Mouse (Mus musculus): ENCODE results near the gene Hist1h2bg. TPM values are rescaled to one million over a fixed set of nuclear protein-coding genes. Genes with fewer than 3 reads are reported as not detected.
"Not testable (repeated sequence)": the region's sequence is repeated elsewhere in the genome, so short reads cannot be mapped to it uniquely, and the experiment has no call there.

Gene Hist1h2bg
- total RNA-seq, 2 experiments from 2014 or later, result 245 to 257 TPM

DNA sequence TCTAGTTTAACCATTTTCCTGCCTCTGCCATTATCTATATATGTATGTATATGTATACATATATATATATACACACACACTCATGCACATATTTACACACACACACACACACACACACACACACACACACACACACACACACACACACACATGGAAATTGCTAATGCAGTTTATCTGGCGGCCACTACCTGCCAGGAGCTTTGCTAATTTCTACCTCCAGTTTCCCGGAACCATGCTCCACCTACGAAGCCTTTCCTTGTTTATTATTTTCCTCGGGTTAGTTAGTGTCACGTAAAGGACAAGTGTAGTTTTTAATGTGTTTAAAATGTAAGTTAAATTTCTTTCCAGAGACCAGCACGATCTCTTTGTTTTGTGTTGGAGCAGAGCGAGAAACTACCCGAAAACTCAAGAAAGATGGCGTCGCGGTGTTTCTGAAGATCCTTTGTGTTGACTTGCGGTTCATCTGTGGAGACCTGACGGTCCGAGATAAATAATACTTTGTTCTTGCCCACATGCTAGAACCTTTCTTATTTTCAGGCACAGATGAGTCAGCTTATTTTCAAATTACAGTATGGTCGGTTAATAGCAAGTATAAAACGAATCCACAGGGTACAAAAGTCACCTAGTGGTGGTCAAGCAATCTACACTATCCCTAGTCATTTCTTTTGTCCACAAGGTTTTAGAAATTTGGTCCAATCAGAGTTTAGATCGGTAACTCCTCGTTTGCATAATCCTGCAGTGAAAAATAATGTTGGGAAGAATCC lies 8.3 kb upstream of the Hist1h2bg start:
- DNase-seq, result no peak

DNA sequence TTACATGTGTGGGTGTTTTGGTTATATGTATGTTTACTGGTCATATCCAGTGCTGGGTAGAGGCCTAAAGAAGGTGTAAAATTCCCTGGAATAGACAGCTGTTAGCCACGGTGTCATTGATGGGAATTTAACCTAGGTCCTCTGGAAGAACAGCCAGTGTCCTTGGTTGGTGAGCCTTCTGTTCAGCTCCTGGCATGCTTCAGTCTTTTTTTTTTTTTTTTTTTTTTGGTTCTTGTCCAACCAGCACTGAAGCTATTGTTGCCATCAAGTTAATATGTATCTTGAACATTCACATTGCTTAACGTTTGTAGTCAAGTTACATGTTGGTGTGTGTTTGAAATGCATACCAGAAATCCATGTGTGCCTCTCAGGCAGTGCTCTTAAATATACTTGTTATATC lies 6.7 kb upstream of the Hist1h2bg start:
- DNase-seq, result no peak

- not testable (repeated sequence) for DNase-seq
Observed at GRCm38 (mm10) chr13:23570261-23571021, 755 bp upstream of the Hist1h2bg start.

- DNase-seq, result not testable (repeated sequence)
Observed at GRCm38 (mm10) chr13:23571504-23572217, 465 bp downstream of the Hist1h2bg start.

- no peak for DNase-seq
Observed at GRCm38 (mm10) chr13:23572218-23573033, 1.2 kb downstream of the Hist1h2bg start.

DNA sequence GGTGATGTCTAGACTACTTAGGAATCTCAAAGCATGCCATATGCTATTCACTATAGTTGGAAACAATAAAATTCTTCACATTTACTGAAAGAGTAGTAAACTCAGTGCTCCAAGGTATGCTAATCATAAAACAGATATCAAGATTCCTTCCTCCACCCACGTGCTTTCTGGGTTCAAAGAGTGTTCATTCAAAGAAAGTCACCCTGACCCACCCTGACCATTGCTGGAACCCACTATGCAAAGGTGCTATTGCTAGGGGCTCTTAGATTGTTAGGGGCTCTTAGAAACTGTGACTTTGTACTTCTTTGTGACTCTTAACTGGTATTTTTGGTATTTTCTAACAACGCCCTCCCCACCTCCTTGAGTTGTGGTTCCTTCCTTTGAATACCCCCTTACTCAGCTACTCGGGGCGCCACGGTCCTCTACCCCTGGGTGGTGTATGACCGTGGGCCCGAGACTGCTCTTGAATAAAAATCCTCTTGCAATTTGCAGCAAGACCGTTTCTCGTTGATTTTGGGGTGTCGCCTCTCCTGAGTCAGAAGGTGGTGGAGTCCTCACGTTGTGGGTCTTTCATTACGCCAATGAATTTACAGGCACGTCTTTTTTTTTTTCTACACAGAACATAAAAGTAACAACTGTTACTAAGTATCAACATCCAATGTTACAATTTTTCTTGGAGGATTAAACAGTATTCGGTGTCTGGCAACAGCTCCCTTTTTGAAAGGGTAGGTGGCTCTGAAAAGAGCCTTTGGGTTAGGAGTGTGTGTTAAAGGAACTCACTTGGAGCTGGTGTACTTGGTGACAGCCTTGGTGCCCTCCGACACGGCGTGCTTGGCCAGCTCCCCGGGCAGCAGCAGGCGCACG lies 2.1 kb downstream of the Hist1h2bg start:
- not testable (repeated sequence) for DNase-seq

- DNase-seq, result peak; percentile 75
Observed at GRCm38 (mm10) chr13:23573898-23574524, 2.8 kb downstream of the Hist1h2bg start, which contains the start of the genes Hist1h2bf and Hist1h2ad. TSS of gene Hist1h2bf (minus strand) at chr13:23574196. TSS of gene Hist1h2ad (plus strand) at chr13:23574381.

- not testable (repeated sequence) for DNase-seq
Observed at GRCm38 (mm10) chr13:23574546-23575170, 3.5 kb downstream of the Hist1h2bg start.

DNA sequence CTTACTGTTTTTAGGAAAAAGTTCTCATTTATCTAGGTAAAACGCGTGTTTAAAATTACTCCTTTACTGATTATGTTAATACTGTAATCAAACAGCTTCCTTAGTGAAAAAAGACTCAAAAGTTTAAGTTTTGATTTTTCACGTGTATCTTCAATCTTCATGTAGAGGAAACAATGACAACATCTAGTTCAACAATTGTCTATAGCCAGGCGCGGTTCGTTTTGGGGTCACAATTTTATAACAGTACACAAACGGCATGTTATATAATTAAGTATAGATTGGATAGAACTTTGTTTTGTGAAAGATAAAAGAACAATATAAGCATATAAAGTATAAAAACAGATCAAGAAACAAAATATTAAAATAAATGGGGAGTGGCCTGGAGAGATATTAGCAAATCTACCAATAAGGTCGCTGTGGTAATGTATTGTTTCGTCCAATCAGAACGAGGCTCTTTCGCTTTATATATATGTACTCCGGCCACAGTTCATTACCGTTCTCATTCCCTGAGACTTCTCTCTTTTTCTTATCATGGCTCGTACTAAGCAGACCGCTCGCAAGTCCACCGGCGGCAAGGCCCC lies 4.2 kb downstream of the Hist1h2bg start, which contains the start of gene Hist1h3d:
Gene Hist1h3d (plus strand): TSS at position 493 of the 581 bp plus-strand sequence.
- DNase-seq, result no peak

DNA sequence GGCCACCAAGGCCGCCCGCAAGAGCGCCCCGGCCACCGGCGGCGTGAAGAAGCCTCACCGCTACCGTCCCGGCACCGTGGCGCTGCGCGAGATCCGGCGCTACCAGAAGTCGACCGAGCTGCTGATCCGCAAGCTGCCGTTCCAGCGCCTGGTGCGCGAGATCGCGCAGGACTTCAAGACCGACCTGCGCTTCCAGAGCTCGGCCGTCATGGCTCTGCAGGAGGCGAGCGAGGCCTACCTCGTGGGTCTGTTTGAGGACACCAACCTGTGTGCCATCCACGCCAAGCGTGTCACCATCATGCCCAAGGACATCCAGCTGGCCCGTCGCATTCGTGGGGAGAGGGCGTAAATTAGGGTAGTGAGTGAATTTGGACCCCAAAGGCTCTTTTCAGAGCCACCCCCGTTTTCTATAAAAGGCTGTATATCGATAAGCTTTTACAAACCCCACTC lies 4.7 kb downstream of the Hist1h2bg start:
- DNase-seq, result not testable (repeated sequence)

- no peak for DNase-seq
Observed at GRCm38 (mm10) chr13:23576351-23576881, 5.2 kb downstream of the Hist1h2bg start.

DNA sequence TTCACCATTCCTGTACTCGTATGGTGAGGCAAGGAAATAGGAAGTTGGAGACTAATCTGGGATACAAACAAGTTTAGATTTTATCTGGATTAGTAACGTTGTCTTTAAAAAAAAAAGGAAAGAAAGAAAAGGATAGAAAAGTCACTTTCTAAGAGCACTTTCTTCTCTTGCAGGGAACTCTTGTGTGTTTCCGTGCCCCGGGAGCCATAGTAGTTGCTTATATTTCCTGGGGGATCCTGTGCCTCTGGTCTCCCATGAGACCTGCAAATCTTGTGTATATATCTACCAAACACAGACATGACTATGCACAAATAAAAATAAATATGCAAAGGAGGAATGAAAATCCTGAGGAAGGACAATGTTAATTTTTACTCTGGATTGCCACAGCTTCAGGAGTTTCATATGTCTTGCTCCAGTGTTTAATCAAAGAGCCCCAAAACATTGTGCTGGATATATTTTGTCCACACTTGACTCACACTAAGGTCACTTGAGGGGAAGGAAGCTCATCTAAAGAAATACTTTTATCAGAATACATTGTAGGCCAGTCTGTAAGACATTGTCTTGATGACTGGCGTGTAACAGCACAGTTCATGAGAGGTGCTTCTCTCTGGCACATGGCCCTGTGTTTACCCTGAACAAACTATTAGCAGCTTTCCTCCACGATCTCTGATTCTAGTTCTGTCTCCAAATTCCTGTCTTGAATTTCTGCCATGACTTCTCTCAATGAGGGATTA lies 5.9 kb downstream of the Hist1h2bg start:
- no peak for DNase-seq

GRCm38 (mm10) chr13:23577835-23578234 lies 6.6 kb downstream of the Hist1h2bg start:
- DNase-seq, result no peak

DNA sequence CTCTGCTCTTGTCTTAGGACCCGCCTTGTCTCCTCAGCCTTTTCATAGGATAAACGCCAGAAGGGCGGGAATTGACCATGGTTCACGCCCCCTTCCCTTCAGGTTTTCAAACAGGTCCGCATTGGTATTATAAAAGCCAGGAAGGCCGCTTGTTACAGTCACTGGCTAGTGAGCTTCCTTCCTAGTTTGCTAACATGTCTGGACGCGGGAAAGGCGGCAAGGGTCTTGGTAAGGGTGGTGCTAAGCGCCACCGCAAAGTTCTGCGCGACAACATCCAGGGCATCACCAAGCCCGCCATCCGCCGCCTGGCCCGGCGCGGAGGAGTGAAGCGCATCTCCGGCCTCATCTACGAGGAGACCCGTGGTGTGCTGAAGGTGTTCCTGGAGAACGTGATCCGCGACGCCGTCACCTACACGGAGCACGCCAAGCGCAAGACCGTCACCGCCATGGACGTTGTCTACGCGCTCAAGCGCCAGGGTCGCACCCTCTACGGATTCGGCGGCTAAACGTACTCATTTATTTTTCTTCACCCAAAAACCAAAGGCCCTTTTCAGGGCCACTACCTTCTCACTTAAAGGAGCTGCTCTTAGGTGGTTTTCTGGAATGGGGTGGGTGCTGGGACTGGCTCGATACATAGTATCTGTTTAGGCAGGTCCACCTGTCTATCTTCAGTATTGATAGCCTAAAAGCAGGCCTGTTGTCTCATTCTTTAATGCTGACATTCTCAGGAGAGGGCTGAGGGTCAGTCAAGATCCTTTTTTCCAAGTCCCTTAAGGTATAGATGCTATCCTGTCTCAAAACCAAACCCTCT lies 10.4 kb downstream of the Hist1h2bg start, which contains the start of gene Hist1h4d:
Gene Hist1h4d (plus strand): TSS at position 191 of the 811 bp plus-strand sequence.
- peak; percentile 81 for DNase-seq

DNA sequence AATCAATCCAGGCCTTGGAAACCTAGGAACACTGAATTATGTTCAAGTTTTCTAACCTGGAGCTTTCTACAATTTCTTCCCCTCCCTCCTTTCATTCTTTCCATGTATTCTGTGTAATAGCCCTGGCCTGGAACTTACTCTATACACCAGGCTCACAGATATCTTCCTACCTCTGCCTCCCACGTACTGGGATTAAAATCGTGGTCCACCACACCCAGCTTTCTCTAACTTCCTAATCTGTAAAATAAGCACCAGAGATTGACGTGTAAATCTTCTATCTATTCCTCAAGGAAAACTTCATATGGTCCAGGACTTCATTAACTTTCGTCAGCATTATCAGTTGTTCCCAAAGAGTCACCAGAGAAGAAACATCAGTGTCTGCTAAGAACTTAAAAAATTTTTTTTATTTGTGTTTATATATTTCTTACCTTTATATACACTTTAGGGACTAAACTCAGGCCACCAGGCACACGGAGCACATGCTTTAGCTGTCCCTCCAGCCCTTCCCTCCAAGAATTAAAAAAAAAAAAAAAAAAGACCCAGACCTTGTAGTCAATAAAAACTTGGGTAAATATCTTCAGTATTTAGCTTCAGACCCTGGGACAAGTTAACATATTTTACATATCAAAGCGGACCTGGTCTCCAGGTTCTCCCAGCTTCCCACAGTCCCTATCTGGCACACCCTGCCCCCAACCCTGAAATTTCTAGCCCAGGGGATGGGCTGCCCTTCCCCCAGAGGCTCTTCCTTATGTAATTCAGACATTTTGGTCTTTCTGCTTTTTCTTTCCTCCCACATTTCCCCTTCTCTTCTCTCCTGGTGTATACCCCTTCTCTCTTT lies 11.2 kb downstream of the Hist1h2bg start:
- DNase-seq, result no peak
